Mouse (Mus musculus): ENCODE measurements around the gene Bcl9.

Gene Bcl9

DNA sequence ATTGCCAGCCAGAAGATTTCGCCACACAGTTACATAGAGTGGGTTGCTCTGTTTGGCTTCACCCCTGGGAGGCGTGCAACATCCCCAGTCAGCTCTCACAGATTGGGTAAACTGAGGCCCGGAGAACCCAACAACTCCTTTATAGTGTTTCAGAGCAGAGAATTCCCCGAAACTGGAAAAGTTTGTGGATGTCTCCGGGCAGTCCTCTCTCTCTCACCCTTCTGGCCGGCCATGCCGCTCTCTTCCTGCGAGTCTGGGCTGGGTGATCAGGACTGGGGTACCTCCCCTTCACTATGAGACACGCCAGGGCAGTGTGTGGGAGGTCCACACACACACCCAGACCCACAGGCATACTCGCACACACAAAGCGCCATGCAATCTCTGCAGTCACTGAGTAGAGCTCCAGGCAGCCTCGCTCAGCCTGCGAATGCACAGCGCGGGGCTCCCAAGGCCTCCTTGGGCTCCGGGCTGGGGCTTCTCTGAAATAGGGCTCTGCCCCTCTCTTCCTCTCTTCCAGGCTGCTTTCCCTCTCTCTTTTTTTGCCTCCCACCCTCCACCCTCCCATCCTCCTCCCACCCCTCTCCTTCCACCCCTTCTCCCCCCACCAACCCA, 670 bp downstream of the Bcl9 start:
- DNase-seq (ENCODE audit: low read depth): no peak

DNA sequence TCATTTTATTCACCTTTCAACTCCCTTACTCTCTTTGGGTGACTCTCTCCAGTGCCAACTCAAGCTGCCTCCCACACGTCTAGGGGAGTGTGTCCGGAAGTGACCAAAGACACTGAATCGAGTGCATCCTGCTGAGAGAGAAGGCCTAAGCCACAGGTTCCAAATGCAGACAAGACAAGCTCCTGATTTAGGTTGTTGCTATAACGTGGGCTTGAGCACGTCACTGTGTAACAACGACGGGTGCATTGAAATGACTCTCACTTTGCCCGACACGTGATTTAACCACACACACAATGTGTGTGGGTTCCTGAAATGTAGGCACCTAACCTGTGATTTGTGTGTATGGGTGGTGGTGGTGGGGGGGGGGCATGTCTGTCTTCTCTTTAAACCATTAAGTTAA, 3.4 kb downstream of the Bcl9 start:
- no peak for DNase-seq (ENCODE audit: low read depth)

DNA sequence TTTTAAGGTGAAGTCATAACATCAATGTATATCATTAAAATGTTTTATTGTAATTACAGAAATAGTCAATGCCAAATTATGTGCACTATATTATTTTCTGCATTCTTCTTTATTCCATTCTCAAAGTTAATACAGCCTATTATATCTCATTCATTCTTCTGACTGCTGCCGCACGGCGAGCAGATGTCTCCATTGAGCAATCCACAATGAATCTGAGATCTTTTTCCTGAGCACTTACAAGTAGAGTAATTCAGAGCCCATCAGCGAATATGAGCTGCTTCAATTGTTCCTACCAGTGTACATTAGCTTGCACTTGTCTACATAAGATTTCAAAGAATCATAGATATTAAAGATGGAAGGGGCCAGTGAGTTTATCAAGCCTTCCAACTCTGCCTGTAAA, 12.8 kb downstream of the Bcl9 start:
- no peak for DNase-seq (ENCODE audit: low read depth)

DNA sequence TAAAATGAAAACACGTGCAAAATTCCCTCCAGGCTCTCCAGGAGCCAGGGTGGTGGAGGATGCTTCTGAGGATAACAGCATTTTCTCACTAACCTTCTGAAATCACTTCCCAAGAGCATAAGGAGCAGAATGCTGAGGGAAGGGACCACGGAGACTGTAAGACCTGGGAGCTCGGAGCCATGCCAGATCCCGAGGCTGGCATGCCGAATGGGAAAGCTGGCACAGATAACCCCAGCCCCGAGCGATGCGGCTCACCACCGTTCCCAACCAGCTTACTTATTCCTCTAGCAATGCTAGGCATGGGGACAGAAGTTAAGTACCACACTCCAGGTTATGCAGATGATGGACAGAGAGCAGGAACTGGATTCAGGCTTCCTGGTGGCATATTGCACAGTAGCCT, 13.7 kb downstream of the Bcl9 start:
- no peak for DNase-seq (ENCODE audit: low read depth)

DNA sequence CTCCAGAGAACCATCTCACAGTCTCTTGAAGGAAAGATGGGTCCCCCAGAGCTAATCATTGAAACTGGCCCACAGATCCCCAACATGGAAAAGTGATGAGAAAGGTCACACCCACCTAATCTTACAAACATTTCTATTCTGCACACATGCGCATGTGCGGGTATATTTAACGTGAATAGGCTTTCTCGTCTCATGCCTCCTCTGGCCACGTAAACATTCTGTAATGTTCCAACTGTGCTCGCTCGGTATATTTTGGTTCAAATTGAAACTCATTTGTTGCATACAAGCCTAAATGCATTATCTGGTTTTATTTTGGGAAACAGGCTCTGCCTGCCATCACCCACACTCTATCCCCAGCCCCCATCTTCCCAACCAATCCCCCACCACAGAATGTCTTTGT, 16.3 kb downstream of the Bcl9 start:
- no peak for DNase-seq (ENCODE audit: low read depth)

DNA sequence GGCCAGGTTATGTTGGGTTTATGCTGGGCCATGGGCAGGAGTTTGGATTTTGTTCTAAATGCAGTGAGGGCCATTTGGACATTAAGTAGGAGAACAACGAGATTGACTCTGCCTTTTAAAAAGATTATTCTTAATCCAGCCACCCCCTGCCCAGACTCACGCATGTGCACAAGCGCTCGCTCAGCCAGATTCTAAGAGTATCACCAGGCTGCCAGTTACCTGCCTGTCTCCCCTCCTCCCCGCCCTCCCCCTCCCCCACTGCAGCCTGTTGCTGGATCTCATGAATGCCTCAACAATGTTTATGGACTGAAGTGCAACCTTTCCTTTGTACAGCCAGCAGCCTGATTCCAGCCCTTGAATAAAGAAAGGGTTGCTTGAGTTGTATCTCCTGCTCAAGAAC, 22.0 kb downstream of the Bcl9 start:
- no peak for DNase-seq (ENCODE audit: low read depth)

DNA sequence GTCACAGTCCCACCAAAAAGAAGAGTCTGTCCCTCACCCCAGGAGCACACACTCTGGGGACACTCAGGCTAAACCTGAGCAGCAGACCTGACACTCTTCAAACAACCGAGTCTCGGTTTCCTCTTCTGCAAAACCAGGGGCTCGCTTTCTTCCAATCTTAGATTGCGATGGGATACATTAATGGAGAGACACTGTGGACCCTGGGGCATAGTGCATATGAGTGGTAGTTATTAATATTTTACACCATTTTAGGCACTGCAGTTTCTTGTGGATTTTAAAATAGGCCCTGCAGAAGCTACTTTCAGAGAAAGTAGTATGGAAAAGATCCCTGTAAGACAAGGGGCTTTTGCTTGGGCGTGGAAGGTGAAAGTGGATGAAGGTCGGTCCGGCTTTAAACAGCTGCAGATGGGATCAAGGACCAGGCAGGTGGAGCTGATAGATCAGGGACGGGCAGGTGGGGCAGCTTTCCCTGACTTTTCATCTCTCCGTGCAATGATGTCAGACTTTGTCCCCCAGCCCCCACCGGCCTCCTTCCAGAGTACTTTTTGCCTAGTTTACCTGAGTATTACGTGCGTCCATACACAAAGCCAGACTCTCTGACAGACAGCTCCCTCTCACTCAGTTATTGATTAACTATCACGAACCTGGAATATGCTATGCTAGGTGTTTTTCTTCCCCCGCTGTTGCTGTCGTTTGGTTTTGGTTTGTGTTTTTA, 23.0 kb downstream of the Bcl9 start:
- no peak for DNase-seq (ENCODE audit: low read depth)

DNA sequence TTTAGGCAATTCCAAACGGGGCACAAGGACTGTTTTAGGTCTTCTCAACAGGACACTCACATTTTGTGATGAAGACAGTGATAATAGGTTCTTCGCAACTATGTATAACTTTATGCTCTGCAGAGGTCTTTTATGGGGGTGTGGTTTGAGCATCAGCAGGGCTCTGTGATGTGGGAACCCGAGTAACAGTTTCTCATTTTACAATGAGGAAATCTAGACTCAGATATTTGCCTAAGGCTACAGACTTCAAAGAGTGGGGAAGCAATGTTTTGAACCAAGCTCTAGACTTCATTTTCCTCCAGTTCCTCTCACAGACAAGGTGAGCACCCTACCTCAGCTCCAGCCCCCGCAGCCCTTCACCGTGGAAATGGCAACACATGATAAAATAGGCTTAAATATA, 23.8 kb downstream of the Bcl9 start:
- DNase-seq (ENCODE audit: low read depth): no peak

DNA sequence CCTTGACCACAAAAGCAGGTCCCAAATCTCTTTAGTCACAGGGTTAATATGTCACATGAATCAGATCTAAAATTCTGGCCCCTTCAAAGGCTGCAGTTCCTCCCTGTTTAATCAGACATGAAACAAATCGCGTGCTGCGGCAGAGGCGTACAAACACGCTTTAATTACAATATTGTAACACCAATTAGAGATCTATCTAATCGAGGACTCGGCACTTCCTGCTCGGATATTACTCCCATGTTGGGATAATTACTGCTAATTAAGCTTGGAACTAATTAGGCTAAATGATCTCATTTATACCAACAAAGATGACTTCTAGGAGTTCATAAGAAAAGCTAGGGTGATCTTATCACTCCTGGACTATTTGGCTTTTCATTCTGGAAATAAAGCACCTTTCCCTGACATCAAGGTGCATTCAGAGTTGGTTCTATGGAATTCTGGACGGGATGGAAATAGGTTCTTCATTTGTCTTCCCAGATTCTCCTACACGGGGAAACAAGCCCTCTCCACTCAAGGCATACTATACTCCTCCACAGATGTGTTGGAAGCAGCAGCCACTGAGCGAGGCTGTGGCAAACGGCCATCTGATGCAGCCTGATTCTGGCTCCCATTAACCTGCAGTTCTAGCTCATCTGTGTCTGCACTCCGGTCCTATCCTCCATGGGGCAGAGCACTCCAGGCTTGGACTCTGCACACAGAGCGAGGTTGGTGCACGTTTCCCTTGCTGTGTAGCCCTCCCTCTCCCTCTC, 31.9 kb downstream of the Bcl9 start:
- DNase-seq (ENCODE audit: low read depth): no peak

DNA sequence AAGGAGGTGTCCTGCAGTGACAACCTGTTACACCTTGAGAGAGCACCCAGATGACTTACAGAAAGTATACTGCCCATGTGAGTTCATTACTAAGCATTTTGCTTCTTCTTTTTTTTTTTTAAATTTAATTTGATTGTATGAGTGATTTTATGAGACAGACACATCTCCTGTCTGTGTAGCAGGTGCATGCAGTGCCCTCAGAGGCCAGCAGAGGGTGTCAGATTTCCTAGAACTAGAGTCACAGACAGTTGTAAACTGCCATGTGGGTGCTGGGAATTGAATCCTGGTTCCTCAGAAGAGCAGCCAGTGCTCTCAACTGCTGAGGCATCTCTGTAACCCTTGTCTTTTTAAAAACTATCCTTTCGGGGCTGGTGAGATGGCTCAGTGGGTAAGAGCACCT, 35.5 kb downstream of the Bcl9 start:
- DNase-seq (ENCODE audit: low read depth): no peak

DNA sequence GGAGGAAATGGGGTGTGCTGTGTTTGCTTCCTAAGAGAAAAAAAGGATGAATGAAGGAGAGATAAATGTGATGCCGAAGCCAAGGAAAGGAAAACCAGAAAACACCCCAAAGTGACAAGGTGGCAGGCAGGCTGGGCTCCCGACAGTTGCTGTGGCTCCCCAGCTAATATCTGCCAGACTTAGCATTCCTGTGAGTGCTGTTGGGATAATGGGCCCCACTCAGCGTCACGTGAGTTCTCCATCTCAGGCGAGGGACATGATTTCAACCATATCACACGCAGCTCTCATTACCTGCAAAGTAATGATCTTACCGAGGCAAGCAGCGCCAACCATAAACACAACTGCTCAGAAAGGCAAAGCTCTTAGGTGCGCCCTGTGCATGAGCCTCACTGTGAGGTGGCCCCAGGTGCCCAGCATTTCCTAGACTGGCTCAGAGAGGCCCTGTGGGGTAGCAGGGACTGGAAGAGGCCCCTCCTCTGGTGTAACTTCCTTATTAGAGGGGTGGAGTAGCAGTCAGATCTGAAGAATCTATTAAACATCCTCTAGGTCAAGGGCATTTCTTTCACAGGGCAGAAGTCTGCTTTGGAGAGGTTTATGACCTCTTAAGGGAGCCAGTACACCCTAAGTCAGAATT, 41.9 kb downstream of the Bcl9 start:
- no peak for DNase-seq (ENCODE audit: low read depth)

DNA sequence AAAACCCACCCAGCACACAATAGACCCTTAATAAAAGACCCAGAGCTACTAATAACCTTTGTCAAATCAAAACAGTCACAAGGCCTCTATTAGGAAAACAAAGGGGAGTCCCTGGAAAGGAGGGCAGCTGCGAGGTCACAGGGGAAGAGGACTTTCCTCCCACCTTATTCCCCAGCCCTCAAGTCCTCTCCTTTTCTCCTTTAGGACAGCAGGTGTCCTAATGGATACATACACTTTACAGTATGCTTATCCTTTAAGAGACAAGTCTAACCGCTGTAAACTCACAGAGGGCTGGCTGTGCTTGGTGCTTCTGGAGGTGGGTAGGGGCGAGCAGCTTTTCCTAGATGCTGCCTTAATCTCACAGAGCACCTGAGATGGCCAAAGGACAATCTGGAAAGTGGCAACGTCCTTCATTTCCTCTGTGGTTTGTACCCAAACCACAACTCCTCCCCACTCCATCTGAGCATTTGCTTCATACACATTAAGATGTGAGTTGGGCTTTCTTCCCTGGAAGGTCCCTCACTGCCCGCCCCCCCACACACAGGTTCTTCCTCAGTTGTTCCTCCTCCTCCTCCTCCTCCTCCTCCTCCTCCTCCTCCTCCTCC, 42.8 kb downstream of the Bcl9 start:
- DNase-seq (ENCODE audit: low read depth): no peak

DNA sequence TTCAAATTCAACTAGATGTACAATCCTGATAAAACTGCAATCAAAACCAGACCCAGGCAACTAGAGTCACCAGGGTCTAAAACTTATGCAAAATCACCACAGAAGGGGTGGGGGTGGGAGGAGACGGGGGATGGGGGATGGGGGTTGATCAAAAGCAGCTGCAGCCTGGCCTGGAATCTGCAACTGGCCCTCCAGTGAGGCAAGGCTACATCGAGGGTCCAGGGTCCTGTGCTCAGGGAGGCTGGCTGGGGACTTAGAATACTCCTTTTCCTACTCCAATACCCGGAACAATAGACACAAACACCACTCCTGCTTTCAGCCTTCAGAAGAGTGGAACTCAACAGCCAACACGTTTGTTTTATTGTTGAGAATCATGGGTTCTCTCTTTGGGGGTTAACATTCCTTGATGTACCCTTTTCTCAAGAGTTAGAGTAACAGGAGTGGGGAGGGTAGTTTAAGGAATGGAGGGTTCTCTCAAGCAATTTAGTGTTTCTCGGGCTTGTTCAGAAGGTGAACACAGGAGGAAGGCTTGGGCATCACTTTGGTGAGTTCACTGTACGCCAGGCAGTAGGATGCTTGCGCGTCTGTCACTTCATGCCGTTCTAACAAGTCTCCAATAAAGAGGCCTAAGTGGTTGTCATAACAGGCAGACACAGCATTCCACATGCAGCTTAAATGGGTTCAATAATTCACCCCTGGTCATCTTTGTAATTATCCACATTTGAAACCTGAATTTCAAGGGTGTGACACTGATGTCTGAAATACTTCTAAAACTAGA, 43.7 kb downstream of the Bcl9 start:
- no peak for DNase-seq (ENCODE audit: low read depth)

DNA sequence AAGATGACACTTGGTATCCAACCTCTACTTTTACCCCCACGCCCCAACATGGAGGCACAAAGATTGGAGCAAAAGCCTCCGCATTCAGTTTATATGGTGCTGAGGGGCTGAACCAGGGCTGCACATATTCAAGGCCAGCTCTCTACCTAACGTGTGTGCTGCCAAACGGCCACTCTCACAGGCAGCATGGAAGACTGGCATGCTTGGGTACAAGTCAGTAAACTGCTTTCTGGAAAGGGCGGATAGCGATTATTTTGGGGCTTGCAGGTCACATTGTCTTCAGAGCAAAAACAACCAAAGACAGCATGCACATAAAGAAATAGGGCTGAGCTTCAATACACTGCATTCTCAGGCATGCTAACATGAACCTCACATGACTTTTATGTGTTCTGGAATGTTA, 44.8 kb downstream of the Bcl9 start:
- no peak for DNase-seq (ENCODE audit: low read depth)

DNA sequence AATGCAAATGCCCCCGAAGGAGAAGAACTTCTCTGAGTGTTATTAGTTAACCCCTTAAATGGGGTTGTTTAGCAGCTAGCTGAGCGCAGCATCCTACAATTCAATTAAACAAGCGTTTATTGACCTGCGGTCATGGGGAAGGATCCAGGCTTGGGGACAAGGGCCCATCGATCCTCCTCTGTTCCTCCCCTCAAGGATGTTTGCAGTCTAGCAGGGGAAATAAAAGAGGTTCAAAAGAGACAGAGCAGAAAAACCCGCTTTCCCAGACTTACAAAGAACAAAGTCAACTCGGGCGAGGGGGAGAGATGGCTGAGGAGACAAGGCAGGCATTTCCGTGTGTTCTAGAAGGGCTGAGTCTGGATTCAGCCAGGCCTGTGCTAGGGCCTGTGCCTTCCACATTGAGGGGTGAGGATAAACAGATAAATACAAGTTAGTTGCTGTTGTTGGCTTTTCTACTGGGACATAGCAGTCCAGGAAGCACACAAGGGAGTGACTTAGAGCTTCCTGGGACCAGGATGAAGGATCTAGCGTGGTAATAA, 55.0 kb downstream of the Bcl9 start:
- DNase-seq (ENCODE audit: low read depth): no peak

DNA sequence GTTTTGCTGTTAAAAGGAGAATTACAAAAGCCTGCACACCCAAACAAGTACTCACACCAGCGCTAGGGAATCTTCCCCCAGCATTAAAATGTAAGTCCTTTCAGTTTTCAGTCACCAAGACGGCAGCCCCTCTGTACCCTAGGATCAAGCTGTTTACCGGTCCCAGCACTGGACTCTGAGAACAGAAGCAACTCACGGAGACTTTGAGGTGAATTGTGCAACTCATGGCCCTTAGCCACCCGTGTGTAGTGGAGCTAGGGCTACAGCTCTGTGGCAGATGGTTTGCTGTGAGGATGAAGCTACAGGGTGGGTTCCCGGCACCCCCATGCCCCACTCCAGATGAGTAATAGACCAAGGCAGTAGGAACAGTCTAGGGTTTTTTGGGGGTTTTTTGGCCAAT, 55.9 kb downstream of the Bcl9 start:
- DNase-seq (ENCODE audit: low read depth): no peak

DNA sequence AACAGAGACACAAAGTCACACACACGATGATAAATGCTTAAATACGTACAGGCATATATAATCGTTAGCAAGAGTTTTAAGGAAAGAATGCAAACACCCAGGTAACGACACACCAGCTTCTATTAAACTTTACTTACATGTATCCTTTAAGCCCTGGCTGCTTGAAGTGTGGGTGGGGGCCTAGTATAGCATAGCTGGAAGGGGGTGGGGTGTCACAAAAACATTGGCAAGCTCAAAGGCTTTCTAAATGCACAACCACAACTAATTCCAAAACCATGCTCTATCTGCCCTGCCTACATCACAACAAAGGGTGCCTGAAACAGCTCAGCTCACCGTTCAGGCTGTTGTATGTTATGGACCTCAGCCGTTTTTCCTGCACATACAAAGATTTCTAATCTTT, 57.9 kb downstream of the Bcl9 start:
- no peak for DNase-seq (ENCODE audit: low read depth)

DNA sequence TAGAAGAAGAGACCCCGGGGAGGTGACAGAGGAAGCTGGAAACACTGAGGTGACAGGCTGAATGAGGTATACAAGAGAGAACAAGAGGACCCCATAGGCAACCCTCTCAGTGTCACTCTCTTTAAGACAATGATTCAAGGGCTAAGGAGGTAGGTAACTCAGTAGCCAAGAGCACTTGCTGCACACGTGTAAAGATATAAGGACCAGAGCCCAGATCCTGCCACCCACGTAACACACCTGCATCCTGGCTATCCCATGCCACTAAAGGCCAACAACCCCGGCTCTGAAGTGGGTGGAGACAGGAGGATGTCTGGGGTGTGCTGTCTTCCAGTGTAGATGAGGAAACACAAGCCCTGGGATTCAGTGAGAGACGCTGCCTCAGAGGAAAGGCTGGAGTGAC, 58.4 kb downstream of the Bcl9 start:
- no peak for DNase-seq (ENCODE audit: low read depth)

DNA sequence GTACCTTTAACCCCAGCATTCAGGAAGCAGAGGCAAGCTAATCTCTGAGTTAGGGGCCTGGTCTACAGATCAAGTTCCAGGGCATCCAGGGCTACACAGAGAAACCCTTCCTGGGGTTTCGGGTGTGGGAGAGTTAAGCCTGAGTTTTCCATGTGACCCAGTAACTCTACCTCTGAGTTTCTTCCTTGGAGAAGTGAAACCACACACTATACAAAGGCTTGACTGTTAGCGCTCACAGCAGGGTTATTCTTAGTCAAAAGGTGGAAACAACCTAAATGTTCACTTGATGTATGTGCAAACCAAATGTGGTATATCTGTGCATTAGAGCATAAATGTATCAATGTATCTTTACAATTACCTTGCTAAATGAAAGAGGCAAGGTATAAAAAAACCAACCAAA, 59.2 kb downstream of the Bcl9 start:
- no peak for DNase-seq (ENCODE audit: low read depth)

DNA sequence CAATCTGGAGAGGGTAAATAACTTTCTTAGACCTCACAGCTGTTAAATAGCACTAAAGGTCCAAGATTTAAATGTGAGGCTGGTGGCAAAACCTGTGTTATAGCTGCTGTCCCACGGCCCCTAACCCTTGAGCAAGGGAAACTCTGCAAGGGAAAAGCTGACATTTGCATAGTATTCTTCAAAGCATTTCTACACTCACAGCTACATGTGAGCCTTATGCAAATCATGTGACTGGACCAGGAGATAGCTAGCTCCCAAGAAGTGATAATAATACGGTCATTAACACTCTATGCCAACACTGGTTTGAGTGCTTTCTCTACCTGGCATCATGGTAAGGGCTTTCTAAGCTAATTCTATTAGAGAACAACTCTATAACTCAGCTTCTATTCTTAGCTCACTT, 60.3 kb downstream of the Bcl9 start:
- DNase-seq (ENCODE audit: low read depth): no peak

DNA sequence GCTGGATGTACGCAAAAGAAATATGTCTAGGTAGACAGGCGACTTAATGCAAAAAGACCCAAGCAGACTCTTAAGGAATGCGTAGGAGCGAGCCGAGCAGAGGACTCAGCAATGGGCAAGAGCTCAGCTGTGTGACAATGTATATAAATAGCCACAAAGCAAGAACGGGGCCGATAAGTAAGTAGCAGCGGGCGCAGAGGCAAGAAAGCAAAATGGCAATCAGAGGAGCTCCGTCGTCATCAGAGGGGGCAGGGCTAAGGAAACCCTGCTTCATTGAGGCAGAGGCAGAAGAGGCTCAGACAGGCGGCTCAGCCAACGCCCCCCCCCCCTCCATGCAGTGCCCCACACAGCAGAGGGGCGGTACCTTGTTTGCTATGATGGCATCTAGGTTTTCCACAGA, 62.9 kb downstream of the Bcl9 start:
- DNase-seq (ENCODE audit: low read depth): no peak

DNA sequence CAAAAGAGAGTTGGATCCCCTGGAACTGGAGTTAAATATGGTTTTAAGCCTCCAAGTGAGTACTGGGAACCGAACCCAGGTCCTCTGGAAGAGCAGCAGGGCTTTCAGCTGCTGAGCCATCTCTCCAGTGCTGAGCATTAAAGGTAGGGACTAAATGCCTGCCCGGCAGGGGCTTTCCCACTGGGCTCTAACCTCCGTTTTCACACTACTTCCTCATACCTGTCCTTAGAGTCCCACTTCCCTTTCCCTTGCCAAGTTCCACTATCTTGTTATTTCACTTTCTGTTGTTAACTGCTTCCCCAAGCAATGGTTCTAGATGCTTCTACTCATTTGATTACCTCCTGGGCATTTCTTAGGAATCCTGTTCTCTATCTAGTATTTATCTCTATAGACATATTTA, 65.4 kb downstream of the Bcl9 start:
- DNase-seq (ENCODE audit: low read depth): no peak
